Mouse (Mus musculus) spleen, postnatal 36 days (tissue): ENCODE measurements at regions not wholly inside any gene's neighbourhood (a gene's known extent, or its start where the extent isn't known, plus 50 kb on each side); places are given as distances from the start of the nearest gene placed in this dataset.
A peak's percentile ranks its signal among the peaks of the same experiment; 100 is the strongest.

Experiments
- DNase-seq, 2 experiments: peaks; one replicate each; pipeline ENCODE4 v3.0.0; 2022; ENCODE audit warnings: low spot score in 2 of 2, mixed read lengths in 1 of 2

GRCm38 (mm10) chr12:19387706-19388105, 566.6 kb upstream of the Gm21863 start:
- peak in 1 of 2 experiments; percentile 0 for DNase-seq
